Mouse (Mus musculus) hindlimb bud, embryonic 11.5 days (tissue): ENCODE data around the gene Babam2.

ENCODE experiments used
- DNase-seq: peaks from one replicate; pipeline ENCODE4 v3.0.0-alpha.2; 2012; ENCODE audit warnings: low read depth, low spot score; ENCODE audit errors: extremely low spot score

Gene Babam2

GRCm38 (mm10) chr5:31983817-31984368 is 286.4 kb downstream of the Babam2 start:
- DNase-seq = no peak

- DNase-seq = no peak
Observed at GRCm38 (mm10) chr5:31984369-31984961, 287.0 kb downstream of the Babam2 start.

GRCm38 (mm10) chr5:31985021-31985420 is 287.5 kb downstream of the Babam2 start:
- no peak for DNase-seq

GRCm38 (mm10) chr5:31987541-31988307 is 290.2 kb downstream of the Babam2 start:
- DNase-seq = no peak

- no peak for DNase-seq
Observed at GRCm38 (mm10) chr5:31997189-31997954, 299.9 kb downstream of the Babam2 start.

GRCm38 (mm10) chr5:31998806-31999205 is 301.3 kb downstream of the Babam2 start:
- DNase-seq = no peak

GRCm38 (mm10) chr5:32000076-32000475 is 302.6 kb downstream of the Babam2 start:
- DNase-seq = no peak

GRCm38 (mm10) chr5:32001266-32001665 is 303.8 kb downstream of the Babam2 start:
- DNase-seq = no peak

- no peak for DNase-seq
Observed at GRCm38 (mm10) chr5:32001771-32002170, 304.3 kb downstream of the Babam2 start.

GRCm38 (mm10) chr5:32008401-32008800 is 310.9 kb downstream of the Babam2 start:
- no peak for DNase-seq

GRCm38 (mm10) chr5:32010056-32010455 is 312.6 kb downstream of the Babam2 start:
- DNase-seq = no peak

- no peak for DNase-seq
Observed at GRCm38 (mm10) chr5:32013053-32013452, 315.6 kb downstream of the Babam2 start.

GRCm38 (mm10) chr5:32014786-32015185 is 317.3 kb downstream of the Babam2 start:
- DNase-seq = no peak

GRCm38 (mm10) chr5:32015949-32016478 is 318.5 kb downstream of the Babam2 start:
- no peak for DNase-seq

- no peak for DNase-seq
Observed at GRCm38 (mm10) chr5:32017686-32018085, 320.2 kb downstream of the Babam2 start.

- no peak for DNase-seq
Observed at GRCm38 (mm10) chr5:32018276-32018675, 320.8 kb downstream of the Babam2 start.

- DNase-seq = no peak
Observed at GRCm38 (mm10) chr5:32029834-32030433, 332.4 kb downstream of the Babam2 start.

GRCm38 (mm10) chr5:32033185-32033584 is 335.7 kb downstream of the Babam2 start:
- DNase-seq = no peak

GRCm38 (mm10) chr5:32033621-32034020 is 336.1 kb downstream of the Babam2 start:
- no peak for DNase-seq

- DNase-seq = no peak
Observed at GRCm38 (mm10) chr5:32034475-32035054, 337.1 kb downstream of the Babam2 start.
